Mouse (Mus musculus): ENCODE data around the gene Pgs1. TPM values are rescaled to one million over a fixed set of nuclear protein-coding genes. Genes with fewer than 3 reads are reported as not detected.

Gene Pgs1
- total and polyA plus RNA-seq, 3 experiments = 38.1 to 60.5 (median 50.8) TPM

DNA sequence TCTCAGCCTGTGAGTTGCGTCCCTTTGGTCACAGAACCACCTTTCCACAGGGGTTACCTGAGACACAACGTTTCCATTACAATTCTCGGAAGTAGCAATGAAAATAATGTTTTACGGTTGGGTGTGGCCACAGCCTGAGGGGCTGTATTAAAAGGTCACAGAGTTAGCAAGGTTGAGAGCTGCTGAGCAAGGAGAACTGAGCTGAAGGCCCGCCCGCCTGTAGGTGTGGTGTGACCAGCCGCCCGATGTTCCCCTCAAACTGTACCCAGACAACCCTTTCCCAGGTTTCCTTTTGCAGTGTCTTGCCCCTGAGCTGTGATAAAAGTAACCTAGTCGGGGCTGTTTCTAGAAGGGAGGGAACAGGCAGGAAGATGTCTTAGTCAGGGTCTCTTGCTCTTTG is 49.0 kb downstream of the Pgs1 start:
- dilution Hi-C loops (cut with MboI; ENCODE audit: extremely low pct_ligation_motif_present, extremely low pct_unique_long_range_greater_than_20kb, low sequenced_read_pairs) = no loop called here
- no peaks in the 10 kb centered on the region for H3K4me1 ChIP-seq (ENCODE audit: control insufficient read depth in 1 of 2, insufficient read depth in 2 of 2)
- peaks cover 6% of the 10 kb centered on the region for H3K9me3 ChIP-seq (replicated peaks; ENCODE audit: low read length)
- H3K4me3 ChIP-seq (replicated peaks in 1 of 3; ENCODE audit: low read depth in 2 of 3, low read length in 2 of 3, poor library complexity in 1 of 3) = no peak overlapping the region
- H3K36me3 ChIP-seq (replicated peaks in 1 of 2; ENCODE audit: control insufficient read depth in 1 of 2, insufficient read depth in 1 of 2, low read length in 1 of 2) = peaks cover 0 to 17% of the 10 kb centered on the region in 2 experiments
- no peak overlapping the region for H3K9ac ChIP-seq (ENCODE audit: insufficient read depth, low read depth)
- in situ Hi-C loops (cut with MboI; ENCODE audit: low pct_ligation_motif_present, low pct_unique_long_range_greater_than_20kb, low sequenced_read_pairs) = no loop called here
- TF ChIP-seq MXI1 (IDR thresholded peaks at IDR 0.05; ENCODE audit: low read depth, low read length) = no peak
- no peak for TF ChIP-seq PAX5 (IDR thresholded peaks at IDR 0.05; ENCODE audit: low read length)
- TF ChIP-seq POLR2A (IDR thresholded peaks at IDR 0.05; ENCODE audit: low read depth, low read length) = no peak
- no peak for TF ChIP-seq CHD1 (IDR thresholded peaks at IDR 0.05; ENCODE audit: low read depth, low read length)
- no peak for TF ChIP-seq JUND (conservative IDR thresholded peaks at IDR 0.05; ENCODE audit: low read depth, low read length)
- TF ChIP-seq EP300 (IDR thresholded peaks at IDR 0.05; ENCODE audit: low read length) = no peak
- no peak for TF ChIP-seq ZC3H11A (IDR thresholded peaks at IDR 0.05; ENCODE audit: low read depth, low read length)
- TF ChIP-seq CHD2 (IDR thresholded peaks at IDR 0.05; ENCODE audit: low read length) = no peak
- TF ChIP-seq ZMIZ1 (IDR thresholded peaks at IDR 0.05; ENCODE audit: low read depth, low read length) = no peak
- no peak for TF ChIP-seq UBTF (IDR thresholded peaks at IDR 0.05; ENCODE audit: low read depth, low read length)
- TF ChIP-seq NRF1 (IDR thresholded peaks at IDR 0.05; ENCODE audit: low read depth, low read length) = no peak
- TF ChIP-seq TCF12 (IDR thresholded peaks at IDR 0.05; ENCODE audit: low read depth, low read length) = no peak
- TF ChIP-seq TBP (conservative IDR thresholded peaks at IDR 0.05; ENCODE audit: low read depth, low read length) = no peak
- TF ChIP-seq ELF1 (IDR thresholded peaks at IDR 0.05; ENCODE audit: low read depth, low read length) = no peak
- no peak for TF ChIP-seq SMC3 (IDR thresholded peaks at IDR 0.05; ENCODE audit: low read depth, low read length)
- no peak for TF ChIP-seq ETS1 (conservative IDR thresholded peaks at IDR 0.05; ENCODE audit: low read depth, low read length)
- no peak for DNase-seq (ENCODE audit: extremely low read depth)
- no peak overlapping the region for H3K27ac ChIP-seq (ENCODE audit: insufficient read depth, low read depth)
- H3K79me2 ChIP-seq (replicated peaks; ENCODE audit: control insufficient read depth, extremely low read depth, insufficient read depth, poor library complexity, severe bottlenecking) = no peaks in the 10 kb centered on the region
- no peak overlapping the region for H3K4me2 ChIP-seq (ENCODE audit: insufficient read depth, low read depth, poor library complexity, severe bottlenecking)
- H3K27me3 ChIP-seq (replicated peaks) = peaks cover 26% of the 10 kb centered on the region

DNA sequence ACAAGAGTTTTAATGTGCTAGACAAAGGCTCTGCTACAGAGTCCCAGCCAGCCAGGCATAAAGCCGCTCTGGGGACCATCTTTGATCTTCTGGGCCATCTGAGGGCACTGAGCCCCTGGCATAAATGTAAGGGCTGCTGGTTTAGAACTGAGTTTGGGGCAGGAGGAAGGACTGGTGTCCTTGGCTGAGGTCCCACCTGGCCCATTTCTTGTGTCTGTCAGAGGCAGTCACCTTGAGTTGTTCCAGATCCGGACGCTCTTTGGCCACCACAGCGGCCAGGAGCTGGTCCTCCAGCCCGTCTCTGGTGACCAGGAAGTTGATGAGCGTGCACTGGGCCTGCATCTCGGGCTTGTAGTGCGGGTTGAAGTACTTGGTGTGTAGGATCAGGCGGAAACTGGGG is 56.7 kb downstream of the Pgs1 start:
- Histone ChIP-seq H3K4me3 (replicated peaks in 1 of 3; ENCODE audit: low read depth in 2 of 3, low read length in 2 of 3, poor library complexity in 1 of 3) (no peak overlapping the region), H3K4me2 (ENCODE audit: insufficient read depth, low read depth, poor library complexity, severe bottlenecking) (no peak overlapping the region), H3K9me3 (replicated peaks; ENCODE audit: low read length) (peaks cover 25% of the 10 kb centered on the region), H3K4me1 (ENCODE audit: control insufficient read depth in 1 of 2, insufficient read depth in 2 of 2) (peaks cover 4 to 8% of the 10 kb centered on the region in 2 experiments; a peak in 3 of 4 replicates), H3K79me2 (replicated peaks; ENCODE audit: control insufficient read depth, extremely low read depth, insufficient read depth, poor library complexity, severe bottlenecking) (no peaks in the 10 kb centered on the region), H3K27me3 (replicated peaks) (peaks cover 40% of the 10 kb centered on the region), H3K9ac (ENCODE audit: insufficient read depth, low read depth) (no peak overlapping the region), H3K36me3 (replicated peaks in 1 of 2; ENCODE audit: control insufficient read depth in 1 of 2, insufficient read depth in 1 of 2, low read length in 1 of 2) (no peaks in the 10 kb centered on the region), H3K27ac (ENCODE audit: insufficient read depth, low read depth) (no peak overlapping the region)
- TF ChIP-seq TCF12 (IDR thresholded peaks at IDR 0.05; ENCODE audit: low read depth, low read length) = no peak
- in situ Hi-C loops (cut with MboI; ENCODE audit: low pct_ligation_motif_present, low pct_unique_long_range_greater_than_20kb, low sequenced_read_pairs) (no loop called here), dilution Hi-C loops (cut with MboI; ENCODE audit: extremely low pct_ligation_motif_present, extremely low pct_unique_long_range_greater_than_20kb, low sequenced_read_pairs) (no loop called here)
- DNase-seq (ENCODE audit: extremely low read depth) = no peak
